Mouse (Mus musculus) kidney, embryonic 14.5 days (tissue): ENCODE data around the gene Plxdc2. TPM values are rescaled to one million over a fixed set of nuclear protein-coding genes. Genes with fewer than 3 reads are reported as not detected.

Experiments
- ATAC-seq: fragments of 200-750 bp; cut with Nextera tagmentation; 2 replicates; pipeline ENCODE4 v1.8.0; 2017; ENCODE audit warnings: moderate number of reproducible peaks, mild to moderate bottlenecking, moderate TSS enrichment, moderate library complexity; ENCODE audit not compliant: low FRiP score, low TSS enrichment
- H3K27ac ChIP-seq: fragments of 300-500 bp; sonication (generic); 2 replicates; pipeline ENCODE4 v1.5.1; 2014; ENCODE audit warnings: low read depth, mild to moderate bottlenecking, low read length, moderate library complexity, mixed read lengths
- H3K27me3 ChIP-seq: fragments of 300-500 bp; sonication (generic); 2 replicates; pipeline ENCODE4 v1.6.1; 2014; ENCODE audit warnings: mild to moderate bottlenecking, low read length; ENCODE audit not compliant: control insufficient read depth, insufficient read depth
- H3K36me3 ChIP-seq: fragments of 300-500 bp; sonication (generic); 2 replicates; pipeline ENCODE4 v1.6.1; 2014; ENCODE audit warnings: low read length, mixed read lengths; ENCODE audit not compliant: control insufficient read depth, insufficient read depth
- H3K4me1 ChIP-seq: fragments of 300-500 bp; sonication (generic); 2 replicates; pipeline ENCODE4 v1.6.1; 2014; ENCODE audit warnings: low read length, mixed read lengths; ENCODE audit not compliant: control insufficient read depth, insufficient read depth
- H3K4me2 ChIP-seq: fragments of 300-500 bp; sonication (generic); replicated peaks from 2 replicates; pipeline ENCODE4 v1.6.1; 2014; ENCODE audit warnings: low read depth, mild to moderate bottlenecking, low read length
- H3K4me3 ChIP-seq: fragments of 300-500 bp; sonication (generic); 2 replicates; pipeline ENCODE4 v1.5.1; 2014; ENCODE audit warnings: mild to moderate bottlenecking, low read length
- H3K9ac ChIP-seq: fragments of 300-500 bp; sonication (generic); 2 replicates; pipeline ENCODE4 v1.6.1; 2014; ENCODE audit warnings: low read depth, mild to moderate bottlenecking, low read length, moderate library complexity
- H3K9me3 ChIP-seq: fragments of 300-500 bp; sonication (generic); 2 replicates; pipeline ENCODE4 v1.6.1; 2016; ENCODE audit warnings: low read length; ENCODE audit not compliant: control insufficient read depth
- WGBS: fragments of 180-500 bp; shearing (Covaris S2); extraction: QIAGEN DNeasy Blood & Tissue Kit; methylation state at CpG from one replicate; pipeline ENCODE4 v1.1.7; 2014; 5-methylcytosine and 5-hydroxymethylcytosine counted together
- polyA plus RNA-seq: library from polyadenylated mRNA; unstranded; fragments of >200 nt; fragmentation: Nextera tagmentation; extraction: Ambion mirVana; gene quantifications from 2 replicates; pipeline ENCODE4 v1.2.1, GENCODE M21; 2014

Plxdc2 gene
- polyA plus RNA-seq, 1 experiment from 2014 or later: 40.6 TPM

- 86% methylated on average over 3 of the region's 3 CpGs for WGBS
- no peak overlapping the region for H3K27ac ChIP-seq
- no peaks in the 10 kb centered on the region for H3K27me3 ChIP-seq
- H3K4me1 ChIP-seq: no peaks in the 10 kb centered on the region
- H3K4me3 ChIP-seq: no peak overlapping the region
- no peak overlapping the region for H3K4me2 ChIP-seq
- H3K36me3 ChIP-seq: no peaks in the 10 kb centered on the region
- no peak overlapping the region for H3K9ac ChIP-seq
- no peaks in the 10 kb centered on the region for H3K9me3 ChIP-seq
- no peak for ATAC-seq
Observed at GRCm38 (mm10) chr2:16397501-16397900, 41.4 kb downstream of the Plxdc2 start.

GRCm38 (mm10) chr2:16398006-16398405 lies 41.9 kb downstream of the Plxdc2 start:
- H3K36me3 ChIP-seq: no peaks in the 10 kb centered on the region
- no peaks in the 10 kb centered on the region for H3K27me3 ChIP-seq
- H3K27ac ChIP-seq: no peak overlapping the region
- H3K4me3 ChIP-seq: no peak overlapping the region
- no peak for ATAC-seq
- H3K4me2 ChIP-seq: no peak overlapping the region
- no peak overlapping the region for H3K9ac ChIP-seq
- H3K9me3 ChIP-seq: no peaks in the 10 kb centered on the region
- H3K4me1 ChIP-seq: no peaks in the 10 kb centered on the region
- WGBS: 91% methylated on average over 1 of the region's 1 CpGs

GRCm38 (mm10) chr2:16398896-16399295 lies 42.8 kb downstream of the Plxdc2 start:
- Histone ChIP-seq H3K36me3 (no peaks in the 10 kb centered on the region), H3K4me1 (no peaks in the 10 kb centered on the region), H3K27ac (no peak overlapping the region), H3K27me3 (no peaks in the 10 kb centered on the region), H3K4me2 (no peak overlapping the region), H3K4me3 (no peak overlapping the region), H3K9ac (no peak overlapping the region), H3K9me3 (no peaks in the 10 kb centered on the region)
- no peak for ATAC-seq
- 69% methylated on average over 10 of the region's 10 CpGs for WGBS

GRCm38 (mm10) chr2:16406508-16406907 lies 50.4 kb downstream of the Plxdc2 start:
- Histone ChIP-seq H3K4me3 (no peak overlapping the region), H3K9me3 (no peaks in the 10 kb centered on the region), H3K36me3 (no peaks in the 10 kb centered on the region), H3K9ac (no peak overlapping the region), H3K4me1 (no peaks in the 10 kb centered on the region), H3K27me3 (no peaks in the 10 kb centered on the region), H3K4me2 (no peak overlapping the region), H3K27ac (no peak overlapping the region)
- 76% methylated on average over 2 of the region's 2 CpGs for WGBS
- no peak for ATAC-seq

GRCm38 (mm10) chr2:16414340-16414976 lies 58.4 kb downstream of the Plxdc2 start:
- no peaks in the 10 kb centered on the region for H3K27me3 ChIP-seq
- no peak overlapping the region for H3K9ac ChIP-seq
- no peaks in the 10 kb centered on the region for H3K4me1 ChIP-seq
- no peak overlapping the region for H3K4me3 ChIP-seq
- no peak overlapping the region for H3K4me2 ChIP-seq
- H3K27ac ChIP-seq: no peak overlapping the region
- ATAC-seq: no peak
- WGBS: 15% methylated on average over 3 of the region's 3 CpGs
- H3K36me3 ChIP-seq: no peaks in the 10 kb centered on the region
- no peaks in the 10 kb centered on the region for H3K9me3 ChIP-seq

- ATAC-seq: no peak
- 91% methylated on average over 5 of the region's 5 CpGs for WGBS
Observed at GRCm38 (mm10) chr2:16439030-16439429, 82.9 kb downstream of the Plxdc2 start.

GRCm38 (mm10) chr2:16442643-16443042 lies 86.5 kb downstream of the Plxdc2 start:
- ATAC-seq: no peak
- Histone ChIP-seq H3K4me1 (no peaks in the 10 kb centered on the region), H3K9ac (no peak overlapping the region), H3K27ac (no peak overlapping the region), H3K9me3 (no peaks in the 10 kb centered on the region), H3K4me3 (no peak overlapping the region), H3K27me3 (no peaks in the 10 kb centered on the region), H3K4me2 (no peak overlapping the region), H3K36me3 (no peaks in the 10 kb centered on the region)
- WGBS: 65% methylated on average over 2 of the region's 2 CpGs

More at GRCm38 (mm10) chr2:16439030-16439429, 82.9 kb downstream of the Plxdc2 start:
- Histone ChIP-seq H3K4me3 (no peak overlapping the region), H3K9me3 (no peaks in the 10 kb centered on the region), H3K9ac (no peak overlapping the region), H3K27me3 (no peaks in the 10 kb centered on the region), H3K4me2 (no peak overlapping the region), H3K4me1 (no peaks in the 10 kb centered on the region), H3K27ac (no peak overlapping the region), H3K36me3 (no peaks in the 10 kb centered on the region)

GRCm38 (mm10) chr2:16447936-16448335 lies 91.8 kb downstream of the Plxdc2 start:
- WGBS: 69% methylated on average over 4 of the region's 4 CpGs
- Histone ChIP-seq H3K4me1 (peaks cover 10% of the 10 kb centered on the region; the same call in 1 of the 2 replicates), H3K9ac (no peak overlapping the region), H3K27me3 (no peaks in the 10 kb centered on the region), H3K9me3 (peaks cover 3% of the 10 kb centered on the region; the same call in 1 of the 2 replicates), H3K4me2 (no peak overlapping the region), H3K27ac (no peak overlapping the region), H3K4me3 (no peak overlapping the region), H3K36me3 (no peaks in the 10 kb centered on the region)
- ATAC-seq: no peak

GRCm38 (mm10) chr2:16450838-16451665 lies 94.9 kb downstream of the Plxdc2 start:
- H3K27me3 ChIP-seq: no peaks in the 10 kb centered on the region
- no peak overlapping the region for H3K9ac ChIP-seq
- H3K4me3 ChIP-seq: no peak overlapping the region
- H3K36me3 ChIP-seq: no peaks in the 10 kb centered on the region
- peaks cover 3% of the 10 kb centered on the region; the same call in 1 of the 2 replicates for H3K9me3 ChIP-seq
- H3K4me2 ChIP-seq: peak overlapping the region; percentile 2; the same call in 1 of the 2 replicates
- peak; percentile 78 for ATAC-seq
- peaks cover 10% of the 10 kb centered on the region; the same call in 1 of the 2 replicates for H3K4me1 ChIP-seq
- H3K27ac ChIP-seq: peak overlapping the region; percentile 65; the same call in 1 of the 2 replicates
- 27% methylated on average over 7 of the region's 7 CpGs for WGBS
